Comparison of ENCODE assay signal across 10 mouse cellular contexts in the genomic region with DNA sequence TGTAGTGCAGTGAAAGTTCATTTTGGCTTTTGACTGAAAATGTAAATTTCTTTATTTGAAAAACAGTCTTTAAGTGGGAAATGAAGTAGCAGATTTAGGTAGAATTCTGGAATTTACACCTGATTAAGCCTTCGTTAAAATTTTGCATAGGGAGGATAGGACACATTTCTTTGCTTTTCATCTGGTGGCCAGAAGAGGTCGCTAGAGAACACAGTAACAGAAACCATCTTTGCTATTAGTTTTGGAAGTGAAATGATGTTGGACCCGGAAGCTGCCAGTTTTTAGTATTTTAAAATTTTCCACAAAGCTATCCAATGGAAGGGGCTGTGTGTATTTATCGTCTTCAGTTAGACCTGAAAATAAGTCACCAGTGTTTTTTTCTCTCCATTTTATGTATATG. TPM values are rescaled to one million over a fixed set of nuclear protein-coding genes. Genes with fewer than 3 reads are reported as not detected.
DNase-seq lines count a peak whose midpoint lies in the region; ATAC-seq lines count a peak whose summit lies in the region.
"Had no signal": no experiment of that assay in that cellular context is flagged by ENCODE, and none has a peak within 500 bp of the region (broad histone marks: within the 10 kb centered on the region; RNA-seq: fewer than 3 reads in every experiment).

No protein-coding gene starts in this region.

- no peaks in the 10 kb centered on the region for H3K27me3 ChIP-seq in forebrain, embryonic 11.5 days (ENCODE audit: control insufficient read depth, insufficient read depth, low read length)
- H3K27me3 ChIP-seq: limb, embryonic 13.5 days had no signal

- no peaks in the 10 kb centered on the region for H3K9me3 ChIP-seq in forebrain, embryonic 11.5 days (ENCODE audit: control insufficient read depth, low read length)
- H3K9me3 ChIP-seq: limb, embryonic 13.5 days had no signal

- no peak overlapping the region for H3K27ac ChIP-seq in forebrain, embryonic 11.5 days (ENCODE audit: low read depth, low read length)
- H3K27ac ChIP-seq: limb, embryonic 13.5 days had no signal

- H3K4me1 ChIP-seq in forebrain, embryonic 11.5 days (replicated peaks; ENCODE audit: control insufficient read depth, insufficient read depth, low read length), result no peaks in the 10 kb centered on the region
- H3K4me1 ChIP-seq: limb, embryonic 13.5 days had no signal

- peaks cover 7% of the 10 kb centered on the region; the same call in 1 of the 2 replicates for H3K36me3 ChIP-seq in forebrain, embryonic 11.5 days (ENCODE audit: control insufficient read depth, insufficient read depth, low read length)

- peak; percentile 52 for DNase-seq in adrenal gland, postnatal 10 days
- DNase-seq in adrenal gland, adult 8-10 months, result no peak
- peak; percentile 60 for DNase-seq in kidney, postnatal 10 days
- DNase-seq in kidney, adult 11 months, result no peak
- DNase-seq in 3T3-L1 (ENCODE audit: low read depth, low spot score), result peak; percentile 75
- DNase-seq in cerebellum, adult 9-10 months, result peak; percentile 67
- DNase-seq in lung, postnatal 36 days, result peak; percentile 53
- no peak for DNase-seq in forebrain, embryonic 11.5 days (ENCODE audit: low spot score)

- H3K9ac ChIP-seq in forebrain, embryonic 11.5 days (ENCODE audit: low read length), result no peak overlapping the region
- H3K9ac ChIP-seq: limb, embryonic 13.5 days had no signal

- 59% methylated on average over 4 of the region's 4 CpGs for WGBS in forebrain, embryonic 11.5 days

- H3K4me3 ChIP-seq in forebrain, embryonic 11.5 days (ENCODE audit: low read depth, low read length), result no peak overlapping the region
- H3K4me3 ChIP-seq: erythroblast, embryonic 14.5 days; limb, embryonic 13.5 days had no signal

- no peak overlapping the region for H3K4me2 ChIP-seq in forebrain, embryonic 11.5 days (ENCODE audit: low read depth, low read length, severe bottlenecking)
- H3K4me2 ChIP-seq: limb, embryonic 13.5 days had no signal

- ATAC-seq in forebrain, embryonic 11.5 days (replicated peaks; ENCODE audit: low FRiP score), result no peak

RNA-seq across cellular contexts. Expression of a gene that starts 20.1 kb away (rescaled TPM):
- 10 to 100 TPM; 17.8 to 21.4 TPM for total RNA-seq in adrenal gland, postnatal 10 days (2021)
- total RNA-seq in adrenal gland, adult 8-10 months (2022), result 10 to 100 TPM; 34.0 to 36.4 (median 35.7) TPM
- 26.2 and 29.0 TPM in 2 replicates for polyA plus RNA-seq in forebrain, embryonic 11.5 days (2014; fragmentation: Nextera tagmentation; extraction: Ambion mirVana)

RNA-seq across cellular contexts. Expression of a gene that starts 20.2 kb away (rescaled TPM):
- total RNA-seq in adrenal gland, postnatal 10 days (2021), result 10 to 100 TPM; 65.6 to 68.5 TPM
- total RNA-seq in adrenal gland, adult 8-10 months (2022), result 100 to 1,000 TPM; 101 to 115 (median 106) TPM
- polyA plus RNA-seq in forebrain, embryonic 11.5 days (2014; fragmentation: Nextera tagmentation; extraction: Ambion mirVana), result 65.4 and 76.8 TPM in 2 replicates

RNA-seq across cellular contexts. Expression of a gene that starts 58.6 kb away (rescaled TPM):
- 10 to 100 TPM; 48.6 to 54.3 TPM for total RNA-seq in adrenal gland, postnatal 10 days (2021)
- total RNA-seq in adrenal gland, adult 8-10 months (2022), result 10 to 100 TPM; 69.6 to 86.9 (median 75.6) TPM
- polyA plus RNA-seq in forebrain, embryonic 11.5 days (2014; fragmentation: Nextera tagmentation; extraction: Ambion mirVana), result 34.7 and 35.3 TPM in 2 replicates

Comparison
In these comparisons a context has a peak if more than half of its experiments do, and no peak if none do; other contexts are left out.
1. DNase-seq: peak in adrenal gland, postnatal 10 days (single experiment), kidney, postnatal 10 days (single experiment), 3T3-L1 (single experiment), cerebellum, adult 9-10 months (single experiment) and lung, postnatal 36 days (single experiment); none in adrenal gland, adult 8-10 months (single experiment), kidney, adult 11 months (single experiment) and forebrain, embryonic 11.5 days (single experiment).